Mouse (Mus musculus) midbrain, embryonic 15.5 days (tissue): ENCODE measurements around the gene Ppih. TPM values are rescaled to one million over a fixed set of nuclear protein-coding genes. Genes with fewer than 3 reads are reported as not detected.
"Not testable (repeated sequence)": the region's sequence is repeated elsewhere in the genome, so short reads cannot be mapped to it uniquely, and the experiment has no call there.

Experiments
- ATAC-seq: fragments of 200-750 bp; cut with Nextera tagmentation; replicated peaks from 2 replicates; pipeline ENCODE4 v1.8.0; 2017; ENCODE audit warnings: moderate TSS enrichment
- H3K27ac ChIP-seq: fragments of 300-500 bp; sonication (generic); 2 replicates; pipeline ENCODE4 v1.5.1; 2015; ENCODE audit warnings: mild to moderate bottlenecking, inconsistent platforms
- H3K27me3 ChIP-seq: fragments of 300-500 bp; sonication (generic); replicated peaks from 2 replicates; pipeline ENCODE4 v1.6.1; 2015; ENCODE audit warnings: inconsistent platforms
- H3K36me3 ChIP-seq: fragments of 300-500 bp; sonication (generic); replicated peaks from 2 replicates; pipeline ENCODE4 v1.6.1; 2015; ENCODE audit warnings: inconsistent platforms
- H3K4me1 ChIP-seq: fragments of 300-500 bp; sonication (generic); 2 replicates; pipeline ENCODE4 v1.6.1; 2015; ENCODE audit warnings: inconsistent platforms
- H3K4me2 ChIP-seq: fragments of 300-500 bp; sonication (generic); 2 replicates; pipeline ENCODE4 v1.6.1; 2015; ENCODE audit warnings: inconsistent platforms, mild to moderate bottlenecking, moderate library complexity
- H3K4me3 ChIP-seq: fragments of 300-500 bp; sonication (generic); 2 replicates; pipeline ENCODE4 v1.5.1; 2015; ENCODE audit warnings: mild to moderate bottlenecking, inconsistent platforms
- H3K9ac ChIP-seq: fragments of 300-500 bp; sonication (generic); 2 replicates; pipeline ENCODE4 v1.6.1; 2015; ENCODE audit warnings: mild to moderate bottlenecking, inconsistent platforms
- H3K9me3 ChIP-seq: fragments of 300-500 bp; sonication (generic); 2 replicates; pipeline ENCODE4 v1.6.1; 2016; ENCODE audit warnings: inconsistent platforms
- WGBS: fragments of 180-500 bp; shearing (Covaris S2); methylation state at CpG from one replicate; pipeline ENCODE4 v1.1.7; 2015; ENCODE audit warnings: mixed read lengths; 5-methylcytosine and 5-hydroxymethylcytosine counted together
- polyA plus RNA-seq: library from polyadenylated mRNA; unstranded; fragments of >200 nt; fragmentation: Nextera tagmentation; extraction: Ambion mirVana; gene quantifications from 2 replicates; pipeline ENCODE4 v1.2.1, GENCODE M21; 2015

The Ppih gene
- polyA plus RNA-seq, 1 experiment from 2014 or later: 45.9 TPM

DNA sequence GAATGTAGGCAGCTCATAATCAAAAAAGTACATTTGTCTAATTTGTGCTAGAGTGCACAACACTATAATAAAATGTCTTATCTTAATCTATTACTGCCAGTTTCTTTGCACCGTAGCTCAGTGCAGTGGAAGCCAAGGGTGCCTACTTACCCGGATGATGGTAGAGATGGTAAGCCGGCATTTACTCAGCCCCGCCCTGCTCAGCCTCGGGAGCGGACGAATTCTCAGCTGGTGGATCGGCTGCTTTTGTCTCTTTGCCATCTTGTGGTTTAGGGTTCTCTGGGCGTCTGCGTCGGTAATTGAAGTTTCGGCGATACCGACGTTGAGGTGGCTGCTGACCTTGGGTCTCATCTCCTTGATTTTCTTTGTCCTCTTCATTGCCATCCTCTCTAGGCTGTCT, 41.6 kb downstream of the Ppih start:
- WGBS: 92% methylated on average over 15 of the region's 15 CpGs
- not testable (repeated sequence) for H3K9ac ChIP-seq, H3K4me2 ChIP-seq, H3K27me3 ChIP-seq, H3K27ac ChIP-seq, H3K4me1 ChIP-seq, H3K9me3 ChIP-seq, H3K4me3 ChIP-seq, ATAC-seq
- peaks cover 54% of the 10 kb centered on the region for H3K36me3 ChIP-seq

DNA sequence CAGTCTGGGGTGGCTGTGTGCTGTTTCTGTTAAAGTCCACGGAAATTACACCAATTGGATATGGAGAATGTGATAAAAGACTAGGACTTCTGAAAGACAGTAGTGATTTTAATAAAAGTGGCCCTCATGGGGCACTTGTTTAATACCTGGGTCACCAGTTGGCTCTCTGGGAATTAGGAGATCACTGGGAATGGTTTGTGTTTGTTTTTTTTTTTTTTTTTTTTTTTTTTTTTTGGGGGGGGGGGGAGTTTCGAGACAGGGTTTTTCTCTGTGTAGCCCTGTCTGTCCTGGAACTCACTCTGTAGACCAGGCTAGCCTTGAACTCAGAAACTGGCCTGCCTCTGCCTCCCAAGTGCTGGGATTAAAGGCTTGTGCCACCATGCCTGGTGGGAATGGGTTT, 44.6 kb downstream of the Ppih start:
- H3K27ac ChIP-seq: no peak overlapping the region
- peaks cover 53% of the 10 kb centered on the region for H3K36me3 ChIP-seq
- ATAC-seq: no peak
- no peak overlapping the region for H3K4me3 ChIP-seq
- H3K9me3 ChIP-seq: no peaks in the 10 kb centered on the region
- 86% methylated on average over 2 of the region's 2 CpGs for WGBS
- no peak overlapping the region for H3K9ac ChIP-seq
- no peaks in the 10 kb centered on the region for H3K27me3 ChIP-seq
- H3K4me2 ChIP-seq: no peak overlapping the region
- no peaks in the 10 kb centered on the region for H3K4me1 ChIP-seq

DNA sequence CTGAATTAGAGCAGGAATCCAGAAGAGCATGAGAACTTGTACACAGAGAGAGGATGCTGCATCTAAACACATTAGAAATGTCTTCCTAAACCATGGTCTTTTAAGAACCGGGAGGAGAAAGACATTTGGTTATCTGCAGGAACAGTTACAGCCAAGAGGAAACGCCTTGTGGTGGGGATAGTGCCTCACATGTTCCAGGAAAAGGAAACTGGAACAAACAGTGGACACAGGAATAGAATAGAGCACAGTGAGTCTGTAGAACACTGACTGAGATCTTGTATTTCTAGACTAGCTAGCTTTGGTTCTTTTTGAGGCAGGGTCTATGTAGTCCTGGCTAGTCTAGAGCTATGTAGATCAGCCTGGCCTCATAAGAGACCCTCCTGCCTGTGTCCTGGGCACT, 45.1 kb downstream of the Ppih start:
- no peak for ATAC-seq
- Histone ChIP-seq H3K27ac (no peak overlapping the region), H3K36me3 (peaks cover 53% of the 10 kb centered on the region), H3K9me3 (no peaks in the 10 kb centered on the region), H3K4me2 (no peak overlapping the region), H3K9ac (no peak overlapping the region), H3K4me3 (no peak overlapping the region), H3K4me1 (no peaks in the 10 kb centered on the region), H3K27me3 (no peaks in the 10 kb centered on the region)
- WGBS: 95% methylated on average over 2 of the region's 2 CpGs

DNA sequence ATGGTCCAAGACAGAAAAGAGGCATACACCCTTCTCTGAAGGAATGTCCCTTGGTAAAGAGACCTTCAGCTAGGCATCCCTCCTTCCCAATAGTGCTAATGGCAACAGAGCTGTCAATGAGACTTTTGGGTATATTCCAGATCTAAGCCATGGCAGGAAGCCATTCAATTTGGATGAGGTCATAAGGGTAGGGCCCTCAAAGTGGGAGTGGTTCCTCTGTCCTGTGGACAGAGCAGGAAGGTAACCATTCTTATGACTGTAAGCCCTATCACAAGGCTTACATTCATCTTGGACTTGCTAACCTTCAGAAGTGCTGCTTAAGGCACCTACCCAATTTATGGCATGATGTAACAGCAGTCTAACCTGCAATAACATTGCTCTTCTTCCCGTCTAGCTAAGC, 45.7 kb downstream of the Ppih start:
- Histone ChIP-seq H3K4me1 (no peaks in the 10 kb centered on the region), H3K4me3 (no peak overlapping the region), H3K27me3 (no peaks in the 10 kb centered on the region), H3K36me3 (peaks cover 50% of the 10 kb centered on the region), H3K9ac (no peak overlapping the region), H3K9me3 (no peaks in the 10 kb centered on the region), H3K27ac (no peak overlapping the region), H3K4me2 (no peak overlapping the region)
- no peak for ATAC-seq
- 94% methylated on average over 1 of the region's 1 CpGs for WGBS

DNA sequence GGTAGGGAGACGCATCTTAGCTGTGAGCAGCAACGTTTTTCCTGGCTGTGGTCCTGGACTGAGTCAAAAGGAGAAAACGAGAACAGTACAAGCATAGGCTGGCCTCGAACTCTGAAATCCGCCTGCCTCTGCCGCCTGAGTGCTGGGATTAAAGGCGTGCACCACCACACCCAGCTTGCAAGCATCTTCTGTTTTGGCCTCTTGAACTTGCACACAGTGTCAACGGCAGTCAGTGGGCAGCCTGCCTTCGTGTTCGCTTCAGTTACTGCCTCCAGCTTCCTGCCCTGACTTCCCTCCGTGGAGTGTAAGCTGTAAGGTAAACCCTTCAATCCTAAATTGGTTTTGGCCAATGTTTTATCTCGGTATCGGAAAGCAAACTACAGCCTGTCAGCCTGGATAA, 53.7 kb downstream of the Ppih start:
- Histone ChIP-seq H3K4me2 (no peak overlapping the region), H3K27me3 (no peaks in the 10 kb centered on the region), H3K4me1 (no peaks in the 10 kb centered on the region), H3K27ac (no peak overlapping the region), H3K36me3 (peaks cover 10% of the 10 kb centered on the region), H3K9me3 (no peaks in the 10 kb centered on the region), H3K9ac (no peak overlapping the region), H3K4me3 (no peak overlapping the region)
- 78% methylated on average over 13 of the region's 13 CpGs for WGBS
- ATAC-seq: no peak

DNA sequence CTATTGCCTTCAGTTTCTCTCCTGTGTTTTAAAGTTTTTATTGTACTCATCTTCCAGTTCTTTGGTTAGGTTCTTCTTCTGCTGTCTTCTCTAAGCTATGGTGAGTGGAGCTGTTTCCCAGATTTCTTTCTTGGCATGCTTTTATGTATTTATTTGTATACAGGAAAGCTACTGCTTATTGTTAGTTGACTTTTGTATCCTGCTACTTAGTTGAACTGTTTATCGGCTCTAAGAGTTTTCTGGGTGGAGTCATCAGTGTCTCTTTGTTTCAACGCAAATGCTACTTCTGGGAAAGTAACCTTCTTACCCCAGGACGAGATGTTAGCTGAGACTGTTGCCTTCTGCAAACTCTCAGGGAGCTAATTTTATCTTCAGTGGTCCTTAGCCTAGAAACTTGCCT, 56.9 kb downstream of the Ppih start:
- H3K4me2 ChIP-seq: no peak overlapping the region

DNA sequence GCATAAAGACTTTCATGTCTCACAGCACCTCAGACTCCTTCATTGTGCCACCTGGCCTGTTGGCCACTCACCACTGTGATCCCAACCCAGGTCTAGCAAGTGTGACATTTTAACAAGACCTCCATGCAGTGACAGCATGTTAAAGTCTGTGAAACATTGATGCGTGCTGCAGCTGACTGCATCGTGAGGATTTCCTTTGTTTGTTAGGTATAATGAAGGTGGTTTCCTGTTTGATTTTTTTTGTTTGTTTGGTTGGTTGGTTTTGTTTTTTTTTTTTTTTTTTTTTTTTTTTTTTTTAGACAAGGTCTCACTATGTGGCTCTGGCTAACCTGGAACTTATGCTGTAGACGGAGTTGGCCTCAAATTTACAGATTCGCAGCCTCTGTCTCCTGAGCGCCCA, 57.9 kb downstream of the Ppih start:
- ATAC-seq: no peak
- H3K27ac ChIP-seq: no peak overlapping the region
- H3K4me2 ChIP-seq: no peak overlapping the region
- H3K9ac ChIP-seq: no peak overlapping the region
- no peaks in the 10 kb centered on the region for H3K4me1 ChIP-seq
- H3K27me3 ChIP-seq: no peaks in the 10 kb centered on the region
- H3K36me3 ChIP-seq: no peaks in the 10 kb centered on the region
- H3K9me3 ChIP-seq: no peaks in the 10 kb centered on the region
- WGBS: 94% methylated on average over 5 of the region's 5 CpGs
- no peak overlapping the region for H3K4me3 ChIP-seq

More for the DNA sequence above, 56.9 kb downstream of the Ppih start:
- Histone ChIP-seq H3K36me3 (no peaks in the 10 kb centered on the region), H3K27ac (no peak overlapping the region), H3K9ac (no peak overlapping the region), H3K9me3 (no peaks in the 10 kb centered on the region), H3K4me3 (no peak overlapping the region), H3K4me1 (no peaks in the 10 kb centered on the region), H3K27me3 (no peaks in the 10 kb centered on the region)
- ATAC-seq: no peak
- 77% methylated on average over 3 of the region's 3 CpGs for WGBS

DNA sequence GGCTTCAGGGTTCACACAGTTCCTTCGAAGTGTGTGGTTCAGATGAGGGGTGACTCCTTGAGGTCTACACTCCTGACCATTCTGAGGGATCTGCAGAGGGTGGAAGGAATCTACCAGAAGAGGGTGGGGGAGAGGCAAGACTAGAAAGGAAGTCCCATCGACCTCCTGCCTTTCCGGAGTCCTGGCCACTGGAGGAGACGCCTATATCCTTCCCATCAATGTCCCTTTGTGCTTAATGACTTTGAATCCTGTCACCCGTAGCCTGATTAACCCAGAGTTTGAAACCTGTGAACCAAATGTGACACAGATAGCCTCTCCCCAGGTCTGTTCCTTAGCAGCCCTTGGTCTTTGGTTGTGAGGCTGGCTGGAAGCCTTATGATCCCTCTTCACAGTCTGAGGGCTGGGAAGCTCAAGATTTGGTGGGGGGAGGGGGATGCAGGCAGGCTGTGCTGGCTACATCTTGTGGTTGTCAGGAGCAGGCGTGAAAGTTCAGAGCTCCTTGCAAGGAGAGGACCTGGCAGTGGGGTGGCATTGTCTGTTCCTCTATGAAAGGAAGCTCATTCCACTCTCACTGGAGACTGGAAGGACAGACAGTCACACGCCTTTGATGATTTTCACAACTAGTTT, 59.1 kb downstream of the Ppih start:
- H3K9ac ChIP-seq: no peak overlapping the region
- ATAC-seq: no peak
- H3K4me3 ChIP-seq: no peak overlapping the region
- no peaks in the 10 kb centered on the region for H3K4me1 ChIP-seq
- H3K4me2 ChIP-seq: no peak overlapping the region
- no peak overlapping the region for H3K27ac ChIP-seq
- H3K27me3 ChIP-seq: no peaks in the 10 kb centered on the region
- H3K36me3 ChIP-seq: no peaks in the 10 kb centered on the region
- 62% methylated on average over 7 of the region's 7 CpGs for WGBS
- no peaks in the 10 kb centered on the region for H3K9me3 ChIP-seq

DNA sequence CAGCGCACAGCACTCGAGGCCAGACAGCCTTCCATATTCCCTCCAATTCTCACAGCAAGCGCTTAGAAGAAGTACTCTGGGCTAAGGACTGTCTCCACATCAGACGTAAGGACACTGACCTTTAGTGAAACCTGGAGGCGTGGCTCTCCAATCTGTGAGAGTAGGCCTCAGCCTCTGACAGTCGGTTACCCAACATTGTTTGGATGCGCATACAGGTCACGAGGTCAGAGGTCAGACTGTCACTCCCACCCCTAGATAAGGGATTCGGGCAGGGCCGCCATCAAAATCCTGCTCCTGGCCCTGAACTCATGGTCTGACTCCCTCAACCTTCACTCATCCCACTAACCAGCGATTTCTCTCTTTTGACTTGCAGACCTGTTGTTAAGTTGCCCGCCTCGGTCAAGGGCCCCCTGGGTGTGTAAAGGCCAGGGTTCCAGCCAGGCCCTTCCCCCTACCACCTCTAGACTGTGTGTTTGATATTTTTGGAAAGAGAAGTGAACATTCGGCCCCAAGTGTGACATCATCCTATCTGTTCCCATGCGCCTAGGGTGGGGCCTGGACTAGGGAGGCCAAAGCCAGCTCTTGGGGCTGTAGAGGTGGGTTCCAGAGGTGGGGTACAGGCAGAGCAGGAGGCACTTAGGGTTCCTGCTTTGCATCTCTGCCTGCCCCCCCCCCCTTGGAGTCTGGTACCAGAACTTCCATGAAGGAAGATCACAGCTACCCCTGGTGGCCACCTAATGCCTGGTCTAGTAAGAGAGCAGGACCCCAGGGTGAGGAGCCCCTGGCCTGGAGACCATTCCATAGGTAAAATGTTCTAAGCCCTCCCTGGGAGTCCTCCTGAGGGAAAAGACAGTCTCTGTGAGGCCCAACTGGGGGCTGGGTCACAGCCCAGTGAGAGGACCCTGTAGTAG, 60.7 kb downstream of the Ppih start:
- no peak overlapping the region for H3K9ac ChIP-seq
- no peak overlapping the region for H3K4me2 ChIP-seq
- H3K4me1 ChIP-seq: peaks cover under 1% of the 10 kb centered on the region
- H3K9me3 ChIP-seq: no peaks in the 10 kb centered on the region
- 84% methylated on average over 15 of the region's 15 CpGs for WGBS
- H3K4me3 ChIP-seq: no peak overlapping the region
- no peaks in the 10 kb centered on the region for H3K36me3 ChIP-seq
- ATAC-seq: peak; percentile 39; the same call in 1 of the 2 replicates
- H3K27me3 ChIP-seq: no peaks in the 10 kb centered on the region
- H3K27ac ChIP-seq: no peak overlapping the region

DNA sequence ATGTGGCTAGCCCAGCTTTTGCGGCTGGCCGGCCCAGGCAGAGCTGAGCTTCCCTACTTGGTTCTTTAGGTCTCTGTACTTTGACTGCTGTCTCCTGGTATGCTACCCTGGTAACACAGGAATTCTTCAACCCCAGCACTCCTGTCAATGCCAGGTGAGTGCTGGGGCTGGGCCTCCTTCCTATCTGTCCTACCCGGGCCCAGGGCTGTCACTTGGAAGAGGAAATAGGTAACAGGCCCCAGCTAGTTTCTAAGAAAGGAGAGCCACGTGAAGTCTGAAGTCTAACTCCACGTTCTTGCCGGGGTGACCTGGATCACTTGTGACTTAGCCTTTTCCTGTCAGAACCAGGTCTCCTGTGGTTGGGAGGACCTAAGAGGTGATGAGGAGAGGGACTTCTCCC, 63.3 kb downstream of the Ppih start:
- no peak for ATAC-seq
- H3K4me3 ChIP-seq: no peak overlapping the region

DNA sequence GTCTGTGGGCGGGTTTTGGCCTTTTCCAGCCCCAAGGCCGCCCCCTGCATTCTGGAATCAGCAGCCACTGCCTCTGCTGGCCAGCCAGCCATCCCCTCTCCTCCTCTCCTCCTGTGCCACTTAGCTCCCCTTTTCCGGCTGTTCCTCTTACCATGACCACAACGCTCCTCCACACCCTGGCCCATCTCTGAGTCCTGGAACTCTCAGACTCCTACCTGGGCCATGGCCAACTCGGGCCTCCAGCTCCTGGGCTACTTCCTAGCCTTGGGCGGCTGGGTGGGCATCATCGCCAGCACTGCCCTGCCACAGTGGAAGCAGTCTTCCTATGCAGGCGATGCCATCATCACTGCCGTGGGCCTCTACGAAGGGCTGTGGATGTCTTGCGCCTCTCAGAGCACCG, 65.0 kb downstream of the Ppih start, which contains the start of gene Cldn19:
TSS of gene Cldn19 (plus strand) at position 64 of the 400 bp plus-strand sequence.
- H3K9ac ChIP-seq: no peak within 1 kb of the TSS
- peak within 1 kb of the TSS; percentile 40 for H3K27ac ChIP-seq
- no peak within 1 kb of the TSS for H3K4me2 ChIP-seq
- H3K4me1 ChIP-seq: peaks cover 11% of the 10 kb centered on the region
- H3K4me3 ChIP-seq: no peak within 1 kb of the TSS
- WGBS: 76% methylated on average over 12 of the region's 12 CpGs
- no peak for ATAC-seq
- H3K27me3 ChIP-seq: no peaks in the 10 kb centered on the region
- H3K9me3 ChIP-seq: no peaks in the 10 kb centered on the region
- no peaks in the 10 kb centered on the region for H3K36me3 ChIP-seq

More for the DNA sequence above, 63.3 kb downstream of the Ppih start:
- H3K4me1 ChIP-seq: peaks cover 11% of the 10 kb centered on the region
- H3K27me3 ChIP-seq: no peaks in the 10 kb centered on the region
- no peak overlapping the region for H3K27ac ChIP-seq
- WGBS: 84% methylated on average over 6 of the region's 6 CpGs
- H3K4me2 ChIP-seq: no peak overlapping the region
- no peaks in the 10 kb centered on the region for H3K36me3 ChIP-seq
- H3K9ac ChIP-seq: no peak overlapping the region
- no peaks in the 10 kb centered on the region for H3K9me3 ChIP-seq

DNA sequence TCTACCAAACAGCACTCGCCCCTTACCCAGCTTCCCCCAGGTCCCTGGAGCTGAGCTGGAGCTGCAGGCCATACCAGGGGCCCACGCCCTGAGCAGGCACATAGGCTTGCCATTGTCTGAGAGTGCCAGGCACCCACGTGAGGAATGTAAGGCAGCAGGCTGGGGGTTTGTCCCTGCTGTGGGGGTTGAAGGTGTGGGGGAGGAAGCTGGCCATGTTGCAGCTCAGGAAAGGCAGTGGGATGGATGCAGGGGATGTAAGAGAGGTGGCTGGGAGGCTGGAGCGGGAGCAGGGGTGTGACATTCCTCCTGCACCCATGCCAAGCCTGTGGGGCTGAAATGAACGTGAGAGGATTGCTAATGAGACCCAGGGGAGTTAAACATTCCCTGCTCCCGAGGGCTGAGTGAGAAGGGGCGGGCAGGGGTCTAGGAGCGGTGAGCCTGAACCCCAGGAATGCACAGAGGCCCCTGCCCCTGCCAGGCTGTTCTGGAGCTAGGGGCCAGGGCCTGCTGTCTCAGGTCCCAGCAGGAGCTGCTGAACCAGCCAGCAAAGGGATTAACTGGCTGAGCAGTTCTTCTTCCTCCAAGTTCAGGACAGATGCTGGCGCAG, 66.2 kb downstream of the Ppih start:
- no peaks in the 10 kb centered on the region for H3K9me3 ChIP-seq
- 0 out of 2 replicates have a peak overlapping the region, but pooled peaks have one; percentile 16 for H3K9ac ChIP-seq
- H3K27ac ChIP-seq: peak overlapping the region; percentile 40
- no peak overlapping the region for H3K4me2 ChIP-seq
- ATAC-seq: peak; percentile 69
- H3K36me3 ChIP-seq: no peaks in the 10 kb centered on the region
- peaks cover 11% of the 10 kb centered on the region for H3K4me1 ChIP-seq
- WGBS: 13% methylated on average over 9 of the region's 9 CpGs
- no peak overlapping the region for H3K4me3 ChIP-seq
- no peaks in the 10 kb centered on the region for H3K27me3 ChIP-seq
